Mouse (Mus musculus): ENCODE data around the gene Hebp1.

- TF ChIP-seq EP300 (IDR thresholded peaks at IDR 0.05; ENCODE audit: insufficient read depth, low read depth, low read length) (no peak), POLR2A (IDR thresholded peaks at IDR 0.05; ENCODE audit: insufficient read depth, low read depth, low read length) (no peak)
Observed at GRCm38 (mm10) chr6:135211169-135211568, 13.3 kb upstream of the Hebp1 start.

All from heart, adult 2 months (tissue).